Mouse (Mus musculus): ENCODE measurements around the gene Wrap53. TPM values are rescaled to one million over a fixed set of nuclear protein-coding genes. Genes with fewer than 3 reads are reported as not detected.
"Not testable (repeated sequence)": the region's sequence is repeated elsewhere in the genome, so short reads cannot be mapped to it uniquely, and the experiment has no call there.

Gene Wrap53
- total RNA-seq, 4 experiments from 2014 or later, result 12.2 to 17.8 (median 12.3) TPM

GRCm38 (mm10) chr11:69564391-69564790, 15.7 kb downstream of the Wrap53 start:
- DNase-seq (ENCODE audit: low spot score in 2 of 2), result no peak

DNA sequence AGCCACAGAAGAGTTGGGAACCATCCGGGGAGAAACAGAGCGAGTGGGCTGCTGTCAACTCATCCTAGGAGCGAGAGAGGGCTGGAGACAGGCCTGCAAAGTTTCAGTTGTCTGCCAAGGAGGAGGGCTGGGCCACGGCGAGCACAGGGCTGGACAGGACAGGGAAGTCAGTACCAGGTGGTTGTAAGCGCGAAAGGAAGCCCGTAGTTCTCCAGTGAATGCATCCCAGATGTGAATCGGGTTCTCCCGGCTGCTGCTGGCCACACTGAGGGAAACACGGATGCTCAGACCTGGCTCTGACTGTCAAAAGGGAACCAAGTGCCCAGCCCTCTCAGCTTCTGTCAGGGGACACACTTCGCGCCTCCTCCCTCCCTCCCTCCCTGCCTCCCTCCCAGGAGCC, 16.7 kb downstream of the Wrap53 start:
- DNase-seq (ENCODE audit: low spot score in 2 of 2), result no peak

GRCm38 (mm10) chr11:69560896-69561854, 18.9 kb downstream of the Wrap53 start:
- DNase-seq (ENCODE audit: low spot score in 2 of 2), result peak in 1 of 2 experiments; percentile 42

DNA sequence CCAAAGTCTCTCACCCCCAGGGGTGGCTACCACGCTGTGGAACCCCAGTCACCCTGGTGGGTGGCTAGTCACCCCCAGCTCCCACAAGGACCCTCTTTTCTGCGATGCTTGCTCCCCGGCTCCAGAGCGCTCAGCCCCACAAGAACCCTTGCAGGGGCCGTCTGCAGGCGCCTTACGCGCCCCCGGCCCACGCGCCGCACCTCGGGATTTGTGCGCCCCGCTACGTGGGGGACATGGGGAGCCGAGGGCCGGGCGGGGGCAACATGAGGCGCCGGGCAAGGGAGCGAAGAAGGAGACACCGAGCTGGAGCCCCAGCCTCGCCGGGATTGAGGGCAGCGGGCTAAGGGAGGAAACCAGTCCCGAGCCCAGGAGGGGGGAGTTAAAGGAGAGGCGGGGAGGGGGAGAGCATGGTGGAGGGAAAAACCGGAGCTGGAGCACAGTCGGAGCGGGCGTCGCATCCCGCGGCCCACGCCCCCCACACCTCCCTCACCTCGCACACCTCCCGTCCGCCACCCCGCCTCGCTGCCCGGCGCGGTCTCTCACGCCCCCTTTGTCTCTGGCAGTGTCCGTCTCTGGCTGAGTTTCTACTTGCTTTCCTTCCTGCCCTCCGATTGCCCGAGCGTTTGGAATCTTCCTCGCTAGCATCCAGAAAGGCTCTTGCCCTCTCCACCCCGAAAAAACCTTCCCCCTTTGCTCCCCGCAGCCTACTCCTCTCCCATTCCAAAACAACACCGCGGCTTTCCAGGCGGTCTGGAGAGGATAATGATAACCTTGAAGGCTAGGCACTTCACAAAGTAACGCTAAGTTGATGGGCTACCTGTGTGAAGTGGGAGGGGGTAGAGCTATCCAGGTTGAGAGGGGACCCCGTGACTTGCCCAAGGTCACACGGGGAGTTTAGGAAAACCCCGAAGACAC, 19.9 kb downstream of the Wrap53 start, which contains the start of gene Efnb3:
TSS of gene Efnb3 (minus strand) at position 355 of the 915 bp plus-strand sequence.
- DNase-seq (ENCODE audit: low spot score in 2 of 2), result peak in 1 of 2 experiments; percentile 57

DNA sequence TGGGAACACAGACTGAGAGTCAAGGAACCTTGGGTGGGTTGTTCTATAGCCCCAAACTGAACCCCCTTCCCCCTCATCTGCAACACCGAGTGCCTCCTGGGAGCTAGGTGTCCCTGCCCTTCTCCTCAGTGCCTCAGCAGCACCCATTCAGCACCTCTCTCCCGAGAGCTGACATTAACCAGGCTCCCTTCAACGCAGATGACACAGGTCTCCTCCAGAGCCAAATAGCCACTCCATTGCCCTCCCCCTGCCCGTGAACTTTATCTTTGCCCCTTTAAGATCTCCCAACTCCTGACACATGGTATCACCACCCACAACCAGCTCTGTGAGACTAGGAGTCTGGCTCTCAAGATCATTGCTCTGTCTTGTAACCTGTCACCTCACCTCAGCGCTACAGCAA, 20.9 kb downstream of the Wrap53 start:
- no peak for DNase-seq (ENCODE audit: low spot score in 2 of 2)

DNA sequence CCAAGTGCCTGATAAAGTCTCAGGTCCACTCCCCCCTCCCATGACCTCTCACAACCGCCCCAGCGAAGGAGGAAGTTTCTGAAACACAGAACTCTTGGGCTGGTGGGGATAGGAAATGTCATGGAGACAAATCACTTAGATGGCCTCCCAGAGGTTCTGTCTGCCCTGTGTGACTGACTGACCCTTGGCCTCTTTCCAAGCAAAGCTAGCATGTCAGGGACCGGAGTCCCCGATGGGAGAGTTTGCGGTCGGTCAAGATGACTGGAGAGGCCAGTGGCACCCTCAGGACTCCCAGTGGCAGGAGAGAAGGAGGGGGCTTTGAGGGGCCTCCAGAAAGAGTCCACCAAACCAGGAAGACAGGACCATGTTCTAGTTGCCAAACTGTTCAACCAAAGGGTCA, 21.3 kb downstream of the Wrap53 start:
- DNase-seq (ENCODE audit: low spot score in 2 of 2), result no peak

DNA sequence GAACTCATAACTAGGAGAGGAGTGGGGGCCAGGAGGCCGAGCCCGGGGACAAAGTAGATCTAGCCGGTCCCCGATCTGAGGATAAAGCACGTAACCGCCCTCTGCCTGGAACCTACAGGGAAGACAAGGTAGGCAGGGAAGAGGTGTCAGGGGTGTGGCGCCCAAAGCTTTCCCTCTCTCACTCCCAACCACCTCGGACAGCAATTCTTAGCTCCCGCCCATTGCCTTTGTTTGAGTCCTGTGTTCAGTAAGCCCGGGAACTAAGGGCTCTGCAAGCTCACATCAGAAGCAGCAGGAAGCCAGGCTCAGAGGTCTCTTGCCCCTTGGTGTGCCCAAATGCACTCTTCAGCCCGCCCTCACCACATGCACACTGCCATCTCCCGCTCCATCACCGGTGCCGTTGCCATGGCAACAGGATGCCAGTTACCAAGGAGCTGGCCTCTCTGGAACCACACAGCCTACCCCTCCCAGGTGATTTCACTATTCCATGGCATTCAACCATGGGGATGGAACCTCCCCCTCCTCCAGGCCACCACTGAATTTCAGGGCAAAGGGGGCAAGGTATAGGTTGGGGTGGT, 22.6 kb downstream of the Wrap53 start:
- peak in 1 of 2 experiments; percentile 59 for DNase-seq (ENCODE audit: low spot score in 2 of 2)

GRCm38 (mm10) chr11:69554539-69555140, 25.4 kb downstream of the Wrap53 start:
- no peak for DNase-seq (ENCODE audit: low spot score in 2 of 2)

GRCm38 (mm10) chr11:69553341-69553721, 26.7 kb downstream of the Wrap53 start:
- no peak for DNase-seq (ENCODE audit: low spot score in 2 of 2)

DNA sequence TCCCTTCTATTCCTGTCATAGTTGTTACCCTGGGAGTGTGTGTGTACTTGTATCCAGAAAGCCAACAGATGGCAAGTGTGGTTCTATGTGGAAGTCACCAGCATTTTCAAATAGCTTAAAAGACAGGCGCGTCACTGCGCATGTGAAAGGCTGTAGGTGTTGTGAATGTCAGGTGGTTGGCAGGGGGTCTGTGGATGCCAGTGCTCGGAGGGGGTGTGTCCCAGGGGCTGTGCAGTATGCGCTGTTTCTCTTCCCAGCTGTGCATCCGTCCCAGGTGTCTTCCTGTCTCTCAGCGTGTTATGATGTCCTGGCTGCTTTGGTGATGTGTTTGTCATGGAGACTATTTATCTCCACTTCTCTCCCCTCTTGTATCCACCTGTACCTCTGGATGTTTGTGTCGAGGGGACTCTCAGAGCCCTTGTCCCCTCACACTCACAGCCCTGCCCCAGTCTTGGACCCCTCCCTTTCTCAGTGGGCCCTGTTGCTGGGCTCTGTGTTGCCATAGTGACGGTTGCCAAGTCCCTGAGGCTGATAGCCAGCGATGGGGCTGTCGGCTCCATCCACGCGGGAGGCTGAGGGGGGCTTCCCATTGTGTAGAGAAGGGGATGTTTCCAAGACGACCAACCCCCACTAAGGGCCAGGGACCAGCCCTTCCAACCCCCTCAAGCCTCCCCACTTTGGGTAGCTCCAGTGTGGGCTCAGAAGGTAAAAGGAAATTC, 27.3 kb downstream of the Wrap53 start:
- DNase-seq (ENCODE audit: low spot score in 2 of 2), result peak in 1 of 2 experiments; percentile 72

DNA sequence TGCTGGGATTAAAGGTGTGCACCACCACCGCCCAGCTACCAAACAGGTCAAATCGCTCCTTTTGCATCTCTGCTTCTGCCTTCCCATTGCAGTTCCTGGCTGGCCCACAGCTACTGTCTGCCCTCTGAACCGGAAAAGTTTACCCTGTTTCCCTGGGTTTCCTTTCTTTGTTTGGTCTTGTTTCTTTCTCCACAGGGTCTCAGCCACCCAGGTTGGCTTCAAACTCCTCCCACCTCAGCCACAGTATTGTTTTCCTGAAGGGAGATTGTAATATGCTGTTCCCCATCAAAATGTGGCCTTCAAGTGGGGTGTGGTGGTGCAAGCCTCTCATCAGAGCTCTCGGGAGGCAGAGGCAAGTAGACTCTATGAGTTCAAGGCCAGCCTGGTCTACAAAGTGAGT, 28.7 kb downstream of the Wrap53 start:
- DNase-seq (ENCODE audit: low spot score in 2 of 2), result no peak

DNA sequence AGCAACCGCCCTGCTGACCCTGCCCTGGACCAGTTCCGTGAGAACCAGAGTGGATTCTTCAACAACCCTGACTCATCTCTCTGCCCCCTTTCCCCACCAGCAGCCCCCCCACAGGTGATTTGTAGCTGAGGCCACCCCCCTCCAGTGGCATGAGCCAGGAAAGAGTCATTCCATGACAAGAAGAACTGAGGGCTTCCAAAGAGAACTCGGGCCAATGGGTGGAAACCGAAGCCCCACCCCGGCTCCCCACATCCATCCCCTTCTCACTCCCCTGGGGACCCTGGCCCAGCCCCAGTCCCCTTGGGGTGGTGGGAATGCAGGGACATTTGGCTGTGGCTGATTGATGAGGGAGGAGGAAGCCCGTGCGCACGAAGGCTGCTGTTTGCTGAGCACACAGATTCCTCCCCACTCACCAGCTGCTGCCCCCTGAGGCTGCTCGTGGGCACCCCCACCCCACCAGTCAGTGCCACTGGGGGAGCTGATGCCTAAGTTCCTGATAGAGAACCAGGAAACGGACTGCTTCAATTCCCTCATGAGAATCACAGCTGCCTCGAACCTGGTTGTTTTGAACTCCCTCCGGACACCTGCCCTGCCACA, 30.9 kb downstream of the Wrap53 start, which contains the start of gene Dnah2:
TSS of gene Dnah2 (minus strand) at position 51 of the 597 bp plus-strand sequence.
- DNase-seq (ENCODE audit: low spot score in 2 of 2), result no peak

DNA sequence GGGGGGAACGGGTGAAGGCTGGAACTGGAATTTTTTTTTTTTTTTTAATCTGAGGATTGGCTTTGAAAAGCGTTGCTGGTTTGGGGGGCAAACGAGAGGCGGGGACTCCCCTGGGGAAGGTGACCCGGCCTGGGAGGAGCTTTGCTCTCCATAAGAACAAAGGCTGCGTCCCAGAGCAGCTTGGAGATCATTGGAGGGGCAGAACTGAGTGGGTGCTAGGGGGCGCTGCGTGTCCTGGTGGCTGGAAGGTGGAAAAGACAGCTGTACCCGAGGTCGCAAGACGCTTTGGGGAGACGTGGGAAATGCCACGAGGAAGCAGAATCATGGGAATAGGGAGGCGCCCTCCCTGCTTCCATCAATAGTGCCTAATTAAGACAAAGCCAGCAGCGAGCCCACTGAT, 33.0 kb downstream of the Wrap53 start:
- no peak for DNase-seq (ENCODE audit: low spot score in 2 of 2)

- peak; percentile 63 to 74 for DNase-seq (ENCODE audit: low spot score in 2 of 2)
These were observed 33.5 kb downstream of the Wrap53 start for GRCm38 (mm10) chr11:69546423-69547053.

GRCm38 (mm10) chr11:69545957-69546356, 34.1 kb downstream of the Wrap53 start:
- DNase-seq (ENCODE audit: low spot score in 2 of 2), result no peak

- DNase-seq (ENCODE audit: low spot score in 2 of 2), result no peak
These were observed 36.5 kb downstream of the Wrap53 start for GRCm38 (mm10) chr11:69543598-69543997.

GRCm38 (mm10) chr11:69541741-69542140, 38.3 kb downstream of the Wrap53 start:
- not testable (repeated sequence) for DNase-seq (ENCODE audit: low spot score in 2 of 2)

DNA sequence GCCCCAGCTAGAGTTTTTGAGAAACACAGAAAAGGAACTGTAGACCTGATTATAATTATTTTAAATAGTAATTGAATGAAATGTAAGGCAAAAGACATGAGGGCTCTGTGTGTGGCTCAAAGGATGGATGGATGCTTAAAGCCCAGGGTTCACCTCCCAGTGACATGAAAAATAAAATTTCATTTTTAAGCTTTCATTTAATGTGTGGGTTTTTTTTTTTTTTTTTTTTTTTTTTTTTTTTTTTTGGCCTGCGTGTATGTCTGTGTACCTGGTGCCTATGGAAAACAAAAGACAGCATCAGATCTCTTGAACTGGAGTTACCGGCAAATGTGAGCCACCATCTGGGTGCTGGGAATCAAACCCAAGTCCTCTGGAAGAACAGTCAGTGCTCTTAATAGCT, 39.4 kb downstream of the Wrap53 start:
- no peak for DNase-seq (ENCODE audit: low spot score in 2 of 2)

DNA sequence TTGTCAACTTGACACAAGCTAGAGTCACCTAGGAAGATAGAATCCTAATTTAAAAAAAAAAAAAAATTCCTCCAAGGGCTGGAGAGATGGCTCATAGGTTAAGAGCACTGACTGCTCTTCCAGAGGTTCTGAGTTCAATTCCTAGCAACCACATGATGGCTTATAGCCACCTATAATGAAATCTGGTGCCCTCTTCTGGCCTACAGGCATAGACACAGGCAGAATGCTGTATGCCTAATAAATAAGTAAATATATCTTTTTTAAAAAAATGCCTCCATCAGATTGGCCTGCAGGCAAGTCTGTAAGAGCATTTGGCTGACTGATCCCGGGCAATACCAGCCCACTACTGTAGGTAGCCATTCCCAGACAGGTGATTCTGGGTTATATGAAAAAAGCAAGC, 45.1 kb downstream of the Wrap53 start:
- no peak for DNase-seq (ENCODE audit: low spot score in 2 of 2)
